Mouse (Mus musculus): Measurements from ENCODE around the gene Nat8. TPM values are rescaled to one million over a fixed set of nuclear protein-coding genes. Genes with fewer than 3 reads are reported as not detected.
"Not testable (repeated sequence)": the region's sequence is repeated elsewhere in the genome, so short reads cannot be mapped to it uniquely, and the experiment has no call there.

The Nat8 gene
- polyA plus RNA-seq, 1 experiment from 2014 or later: not detected

DNA sequence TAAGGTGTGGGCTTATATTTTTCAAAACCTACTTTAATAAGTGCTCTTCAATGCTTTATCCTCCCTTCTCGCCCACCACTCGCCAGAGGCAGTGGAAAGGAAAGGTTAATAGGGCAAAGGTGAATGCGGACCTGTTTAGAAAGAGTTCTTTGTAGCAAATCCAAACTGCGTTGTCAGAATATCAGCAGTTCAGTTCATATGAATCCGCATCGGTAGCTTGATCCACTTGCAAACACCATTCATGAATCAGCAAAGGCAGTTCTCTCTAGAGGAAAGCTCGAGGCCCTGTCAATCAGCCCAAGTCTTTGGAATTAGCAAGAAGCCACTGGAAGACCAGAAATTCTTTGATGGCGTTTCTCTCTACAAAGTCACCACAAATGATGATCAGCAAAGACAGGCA is 6.8 kb upstream of the Nat8 start:
- H3K27me3 ChIP-seq (ENCODE audit: control insufficient read depth, insufficient read depth, low read depth, low read length): no peaks in the 10 kb centered on the region

GRCm38 (mm10) chr6:85837307-85837706 is 5.4 kb upstream of the Nat8 start:
- H3K27me3 ChIP-seq (ENCODE audit: control insufficient read depth, insufficient read depth, low read depth, low read length); H3K9me3 ChIP-seq (ENCODE audit: control insufficient read depth, low read length); H3K4me3 ChIP-seq (ENCODE audit: low read length); H3K4me1 ChIP-seq (replicated peaks; ENCODE audit: control insufficient read depth, insufficient read depth, low read length); H3K36me3 ChIP-seq (ENCODE audit: control insufficient read depth, insufficient read depth, low read length); H3K27ac ChIP-seq (ENCODE audit: low read length); H3K9ac ChIP-seq (ENCODE audit: low read length): not testable (repeated sequence)
- H3K4me2 ChIP-seq (ENCODE audit: low read depth, low read length): peak overlapping the region; percentile 45
- 10% methylated on average over 12 of the region's 12 CpGs for WGBS
- peak; percentile 80; the same call in 1 of the 2 replicates for ATAC-seq (ENCODE audit: low read depth)

More for the DNA sequence above, 6.8 kb upstream of the Nat8 start:
- no peak overlapping the region for H3K27ac ChIP-seq (ENCODE audit: low read length)
- no peaks in the 10 kb centered on the region for H3K9me3 ChIP-seq (ENCODE audit: control insufficient read depth, low read length)
- no peaks in the 10 kb centered on the region for H3K4me1 ChIP-seq (replicated peaks; ENCODE audit: control insufficient read depth, insufficient read depth, low read length)
- no peaks in the 10 kb centered on the region for H3K36me3 ChIP-seq (ENCODE audit: control insufficient read depth, insufficient read depth, low read length)
- WGBS: 68% methylated on average over 8 of the region's 8 CpGs
- no peak overlapping the region for H3K4me3 ChIP-seq (ENCODE audit: low read length)
- ATAC-seq (ENCODE audit: low read depth): no peak
- H3K9ac ChIP-seq (ENCODE audit: low read length): no peak overlapping the region
- H3K4me2 ChIP-seq (ENCODE audit: low read depth, low read length): no peak overlapping the region

GRCm38 (mm10) chr6:85836827-85837226 is 4.9 kb upstream of the Nat8 start:
- H3K9me3 ChIP-seq (ENCODE audit: control insufficient read depth, low read length); H3K4me3 ChIP-seq (ENCODE audit: low read length); H3K9ac ChIP-seq (ENCODE audit: low read length); H3K4me2 ChIP-seq (ENCODE audit: low read depth, low read length); H3K27ac ChIP-seq (ENCODE audit: low read length); ATAC-seq (ENCODE audit: low read depth); H3K4me1 ChIP-seq (replicated peaks; ENCODE audit: control insufficient read depth, insufficient read depth, low read length); H3K36me3 ChIP-seq (ENCODE audit: control insufficient read depth, insufficient read depth, low read length); H3K27me3 ChIP-seq (ENCODE audit: control insufficient read depth, insufficient read depth, low read depth, low read length): not testable (repeated sequence)
- WGBS: 14% methylated on average over 7 of the region's 9 CpGs

DNA sequence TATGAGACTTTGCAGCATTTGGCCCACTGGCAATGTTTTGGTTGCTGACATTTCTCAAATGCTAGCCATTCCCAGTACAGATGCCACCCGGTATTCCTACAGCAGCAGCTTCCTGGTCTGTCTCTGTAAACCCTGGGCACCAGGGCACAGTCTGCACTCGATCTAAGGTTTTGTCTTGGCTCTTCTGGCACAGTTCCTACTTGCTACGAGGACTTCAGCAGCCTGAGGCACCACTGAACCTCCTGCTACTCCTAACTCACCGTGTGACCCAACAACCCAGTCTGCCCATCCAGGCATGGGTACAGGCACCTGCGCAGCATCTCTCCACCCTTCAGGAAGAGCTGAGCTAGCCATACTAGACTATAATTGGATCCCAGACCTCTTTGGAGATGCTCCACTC is 4.2 kb upstream of the Nat8 start:
- not testable (repeated sequence) for H3K9ac ChIP-seq (ENCODE audit: low read length); H3K27ac ChIP-seq (ENCODE audit: low read length); H3K4me1 ChIP-seq (replicated peaks; ENCODE audit: control insufficient read depth, insufficient read depth, low read length); H3K36me3 ChIP-seq (ENCODE audit: control insufficient read depth, insufficient read depth, low read length); H3K9me3 ChIP-seq (ENCODE audit: control insufficient read depth, low read length); H3K27me3 ChIP-seq (ENCODE audit: control insufficient read depth, insufficient read depth, low read depth, low read length); ATAC-seq (ENCODE audit: low read depth); H3K4me2 ChIP-seq (ENCODE audit: low read depth, low read length); H3K4me3 ChIP-seq (ENCODE audit: low read length)
- 62% methylated on average over 5 of the region's 5 CpGs for WGBS

GRCm38 (mm10) chr6:85835104-85835503 is 3.2 kb upstream of the Nat8 start:
- H3K9ac ChIP-seq (ENCODE audit: low read length); H3K9me3 ChIP-seq (ENCODE audit: control insufficient read depth, low read length); H3K36me3 ChIP-seq (ENCODE audit: control insufficient read depth, insufficient read depth, low read length); H3K27ac ChIP-seq (ENCODE audit: low read length); ATAC-seq (ENCODE audit: low read depth); H3K4me1 ChIP-seq (replicated peaks; ENCODE audit: control insufficient read depth, insufficient read depth, low read length); H3K4me3 ChIP-seq (ENCODE audit: low read length); H3K27me3 ChIP-seq (ENCODE audit: control insufficient read depth, insufficient read depth, low read depth, low read length); H3K4me2 ChIP-seq (ENCODE audit: low read depth, low read length): not testable (repeated sequence)
- 69% methylated on average over 1 of the region's 2 CpGs for WGBS

DNA sequence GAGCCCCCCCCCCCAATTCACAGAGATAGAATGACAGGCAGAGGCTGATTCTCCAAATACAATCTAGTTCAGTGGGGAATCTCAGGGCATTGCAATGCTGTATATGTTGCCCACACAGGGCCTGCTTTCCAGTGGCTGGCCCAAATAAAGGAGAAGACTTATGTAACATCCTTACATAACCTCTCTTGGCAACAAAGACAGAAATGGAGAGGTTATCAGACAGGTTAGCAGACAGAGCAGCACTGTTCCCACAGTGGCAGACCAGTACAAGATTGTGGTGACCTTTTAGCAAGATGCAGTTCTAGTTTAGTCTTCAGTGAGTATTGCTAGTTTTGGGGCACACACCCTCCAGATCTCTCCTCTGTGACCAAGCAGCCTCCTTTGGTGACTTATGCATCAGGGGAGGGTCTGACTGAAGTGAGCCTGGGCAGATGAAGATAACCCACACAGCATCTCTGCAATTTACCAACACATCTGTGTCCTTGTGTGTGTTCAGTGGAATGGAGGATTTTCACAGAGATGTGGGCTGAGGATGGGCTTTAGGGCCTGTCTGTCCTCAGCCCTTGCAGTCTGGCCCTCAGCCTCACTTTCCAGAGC is 2.7 kb upstream of the Nat8 start:
- H3K9me3 ChIP-seq (ENCODE audit: control insufficient read depth, low read length); ATAC-seq (ENCODE audit: low read depth): not testable (repeated sequence)

GRCm38 (mm10) chr6:85829462-85829861 is 2.4 kb downstream of the Nat8 start:
- Histone ChIP-seq H3K4me3 (ENCODE audit: low read length) (no peak overlapping the region), H3K4me2 (ENCODE audit: low read depth, low read length) (no peak overlapping the region), H3K27me3 (ENCODE audit: control insufficient read depth, insufficient read depth, low read depth, low read length) (no peaks in the 10 kb centered on the region), H3K9ac (ENCODE audit: low read length) (no peak overlapping the region), H3K27ac (ENCODE audit: low read length) (no peak overlapping the region), H3K36me3 (ENCODE audit: control insufficient read depth, insufficient read depth, low read length) (no peaks in the 10 kb centered on the region), H3K4me1 (replicated peaks; ENCODE audit: control insufficient read depth, insufficient read depth, low read length) (no peaks in the 10 kb centered on the region), H3K9me3 (ENCODE audit: control insufficient read depth, low read length) (no peaks in the 10 kb centered on the region)
- WGBS: 41% methylated on average over 1 of the region's 1 CpGs
- ATAC-seq (ENCODE audit: low read depth): no peak

More for the DNA sequence above, 2.7 kb upstream of the Nat8 start:
- not testable (repeated sequence) for H3K36me3 ChIP-seq (ENCODE audit: control insufficient read depth, insufficient read depth, low read length); H3K4me3 ChIP-seq (ENCODE audit: low read length); H3K4me2 ChIP-seq (ENCODE audit: low read depth, low read length); H3K27me3 ChIP-seq (ENCODE audit: control insufficient read depth, insufficient read depth, low read depth, low read length); H3K27ac ChIP-seq (ENCODE audit: low read length); H3K9ac ChIP-seq (ENCODE audit: low read length); H3K4me1 ChIP-seq (replicated peaks; ENCODE audit: control insufficient read depth, insufficient read depth, low read length)

DNA sequence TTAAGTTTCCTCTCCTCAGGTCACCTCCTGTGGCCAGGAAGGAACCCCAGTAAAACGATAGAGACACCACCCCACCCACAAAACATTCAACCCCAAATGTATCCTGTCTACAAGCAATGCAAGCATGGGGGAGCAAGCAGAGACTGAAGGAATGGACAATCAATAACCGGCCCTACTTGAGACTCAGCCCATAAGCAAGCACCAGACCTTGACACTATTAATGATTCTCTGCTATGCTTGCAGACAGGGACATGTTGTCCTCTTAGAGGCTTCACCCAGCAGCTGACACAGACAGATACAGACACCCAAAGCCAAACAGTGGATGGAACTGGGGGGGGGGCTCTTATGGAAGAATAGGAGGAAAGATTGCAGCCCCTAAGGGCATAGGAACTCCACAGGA is 6.0 kb downstream of the Nat8 start:
- Histone ChIP-seq H3K9ac (ENCODE audit: low read length) (no peak overlapping the region), H3K4me1 (replicated peaks; ENCODE audit: control insufficient read depth, insufficient read depth, low read length) (no peaks in the 10 kb centered on the region), H3K36me3 (ENCODE audit: control insufficient read depth, insufficient read depth, low read length) (no peaks in the 10 kb centered on the region), H3K27me3 (ENCODE audit: control insufficient read depth, insufficient read depth, low read depth, low read length) (no peaks in the 10 kb centered on the region), H3K9me3 (ENCODE audit: control insufficient read depth, low read length) (no peaks in the 10 kb centered on the region), H3K4me3 (ENCODE audit: low read length) (no peak overlapping the region), H3K27ac (ENCODE audit: low read length) (no peak overlapping the region), H3K4me2 (ENCODE audit: low read depth, low read length) (no peak overlapping the region)
- WGBS: 78% methylated on average over 2 of the region's 2 CpGs
- no peak for ATAC-seq (ENCODE audit: low read depth)

- Histone ChIP-seq H3K27ac (ENCODE audit: low read length) (no peak overlapping the region), H3K9me3 (ENCODE audit: control insufficient read depth, low read length) (no peaks in the 10 kb centered on the region), H3K4me1 (replicated peaks; ENCODE audit: control insufficient read depth, insufficient read depth, low read length) (no peaks in the 10 kb centered on the region), H3K4me2 (ENCODE audit: low read depth, low read length) (no peak overlapping the region), H3K9ac (ENCODE audit: low read length) (no peak overlapping the region), H3K4me3 (ENCODE audit: low read length) (no peak overlapping the region), H3K27me3 (ENCODE audit: control insufficient read depth, insufficient read depth, low read depth, low read length) (no peaks in the 10 kb centered on the region), H3K36me3 (ENCODE audit: control insufficient read depth, insufficient read depth, low read length) (no peaks in the 10 kb centered on the region)
- WGBS: 84% methylated on average over 1 of the region's 1 CpGs
- no peak for ATAC-seq (ENCODE audit: low read depth)
Measured at GRCm38 (mm10) chr6:85823382-85824090, 8.3 kb downstream of the Nat8 start.
